Mouse (Mus musculus) embryonic fibroblast, embryonic 13.5 days (primary cell): ENCODE data around the gene Otud7b. TPM values are rescaled to one million over a fixed set of nuclear protein-coding genes. Genes with fewer than 3 reads are reported as not detected.

Experiments used
- H3K27ac ChIP-seq: 2 replicates; pipeline ENCODE4 v1.5.1; 2012; ENCODE audit warnings: low read length, control low read depth, inconsistent platforms; ENCODE audit not compliant: insufficient read depth
- H3K4me1 ChIP-seq: 2 replicates; pipeline ENCODE4 v1.6.1; 2011; ENCODE audit warnings: low read length; ENCODE audit not compliant: control insufficient read depth, insufficient read depth
- H3K4me3 ChIP-seq: 2 replicates; pipeline ENCODE4 v1.5.1; 2011; ENCODE audit warnings: mild to moderate bottlenecking, control low read depth, low read length; ENCODE audit not compliant: insufficient read depth
- CTCF ChIP-seq: IDR thresholded peaks from 2 replicates; pipeline ENCODE4 v1.5.1; 2011; ENCODE audit warnings: mild to moderate bottlenecking, control low read depth, low read length, moderate library complexity, borderline replicate concordance; ENCODE audit not compliant: insufficient read depth
- POLR2A ChIP-seq: IDR thresholded peaks from 2 replicates; pipeline ENCODE4 v1.6.1; 2011; ENCODE audit warnings: low read depth, mild to moderate bottlenecking, control low read depth, low read length, moderate library complexity
- polyA plus RNA-seq: library from polyadenylated mRNA; stranded (reverse); fragments of >200 nt; gene quantifications from 2 replicates; pipeline ENCODE4 v1.2.4, GENCODE M21; 2011; ENCODE audit warnings: low read depth; ENCODE audit not compliant: missing spikeins, insufficient read length

Otud7b gene
- polyA plus RNA-seq, 1 experiment, result 26.0 TPM

GRCm38 (mm10) chr3:96065754-96066375 is 38.5 kb upstream of the Otud7b start:
- Histone ChIP-seq H3K27ac (no peak overlapping the region), H3K4me1 (peaks cover 4% of the 10 kb centered on the region; the same call in 1 of the 2 replicates), H3K4me3 (no peak overlapping the region)
- TF ChIP-seq POLR2A, result no peak
- no peak for TF ChIP-seq CTCF

DNA sequence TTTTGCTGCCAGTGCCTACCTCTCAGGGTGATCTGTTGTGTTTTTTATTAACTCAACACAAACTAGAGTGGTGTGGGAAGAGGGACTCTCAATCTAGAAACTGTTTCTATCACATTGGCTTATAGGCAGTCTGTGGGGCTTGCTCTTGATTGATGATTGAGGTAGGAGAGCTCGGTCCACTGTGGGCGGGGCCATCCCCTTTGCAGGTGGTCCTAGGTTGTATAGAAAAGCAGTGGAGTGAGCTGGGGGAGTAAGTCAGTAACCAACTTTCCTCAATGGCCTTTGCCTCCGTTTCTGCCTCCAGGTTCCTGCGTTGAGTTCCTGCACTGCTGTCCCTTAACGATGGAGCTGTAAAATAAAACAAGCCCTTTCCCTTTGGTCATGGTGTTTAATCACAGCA is 37.6 kb upstream of the Otud7b start:
- H3K27ac ChIP-seq, result no peak overlapping the region
- H3K4me1 ChIP-seq, result peaks cover 4% of the 10 kb centered on the region; the same call in 1 of the 2 replicates
- no peak overlapping the region for H3K4me3 ChIP-seq
- TF ChIP-seq CTCF (no peak), POLR2A (no peak)

DNA sequence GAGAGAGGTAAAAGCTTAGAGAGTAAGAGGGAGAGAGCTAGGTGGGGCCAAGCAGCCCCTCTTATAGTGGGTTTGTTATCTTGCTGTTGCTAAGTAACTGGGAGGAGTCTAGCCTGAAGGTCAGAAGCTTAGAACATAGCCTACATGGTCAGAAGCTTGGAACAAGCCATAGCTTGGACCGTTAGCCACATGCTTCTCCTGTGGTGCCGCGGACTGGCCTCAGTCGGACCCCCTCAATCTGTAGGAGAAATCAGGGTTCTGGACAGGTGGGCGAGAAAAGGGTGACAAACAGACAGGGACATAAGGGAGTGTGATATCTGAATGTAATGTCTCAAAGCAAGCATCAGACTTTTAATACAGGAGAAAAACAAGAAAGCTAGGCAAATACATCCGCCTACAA is 35.3 kb upstream of the Otud7b start:
- Histone ChIP-seq H3K4me3 (no peak overlapping the region), H3K27ac (no peak overlapping the region), H3K4me1 (peaks cover 4% of the 10 kb centered on the region; the same call in 1 of the 2 replicates)
- TF ChIP-seq POLR2A, result no peak
- no peak for TF ChIP-seq CTCF

DNA sequence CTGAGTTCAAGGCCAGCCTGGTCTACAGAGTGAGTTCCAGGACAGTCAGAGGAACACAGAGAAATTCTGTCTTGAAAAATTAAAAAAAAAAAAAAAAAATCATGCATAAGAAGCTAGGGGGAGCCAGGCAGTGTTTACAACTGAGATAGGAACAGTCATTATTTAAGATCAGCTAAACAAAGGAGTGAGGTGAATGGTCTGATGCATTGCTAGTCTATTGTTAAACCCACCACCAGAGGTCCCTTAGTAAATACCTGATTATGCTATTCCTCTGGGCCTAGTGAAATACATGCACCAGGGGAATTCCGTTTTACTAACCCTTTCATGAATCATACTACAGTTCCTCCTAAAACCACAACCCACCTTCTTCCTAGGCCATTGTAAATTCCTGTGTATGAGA is 34.8 kb upstream of the Otud7b start:
- no peak overlapping the region for H3K4me3 ChIP-seq
- TF ChIP-seq CTCF (no peak), POLR2A (no peak)
- no peak overlapping the region for H3K27ac ChIP-seq
- H3K4me1 ChIP-seq, result peaks cover 4% of the 10 kb centered on the region; the same call in 1 of the 2 replicates

DNA sequence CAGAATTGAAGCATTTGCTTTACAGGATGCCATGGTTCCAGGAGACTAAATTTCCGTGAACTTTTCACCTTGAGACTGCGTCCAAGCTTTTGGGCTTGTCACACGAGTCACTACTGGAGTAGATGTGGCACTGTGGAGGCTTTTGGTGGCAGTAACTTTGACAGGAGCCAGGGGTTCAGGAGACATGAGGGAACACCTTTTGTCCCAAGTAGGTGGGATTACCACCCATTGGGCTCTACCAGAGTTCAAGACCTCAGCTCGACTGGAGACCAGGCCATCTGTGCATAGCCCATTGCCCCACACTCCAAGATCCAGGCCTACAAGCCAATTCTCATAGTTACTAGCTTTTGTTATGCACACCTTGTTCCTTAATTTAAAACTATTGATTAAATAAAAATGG is 34.1 kb upstream of the Otud7b start:
- TF ChIP-seq POLR2A, result no peak
- TF ChIP-seq CTCF, result no peak
- H3K27ac ChIP-seq, result no peak overlapping the region
- H3K4me3 ChIP-seq, result no peak overlapping the region
- peaks cover 4% of the 10 kb centered on the region; the same call in 1 of the 2 replicates for H3K4me1 ChIP-seq

- no peak overlapping the region for H3K4me3 ChIP-seq
- TF ChIP-seq POLR2A, result no peak
- TF ChIP-seq CTCF, result no peak
- H3K4me1 ChIP-seq, result peaks cover 4% of the 10 kb centered on the region; the same call in 1 of the 2 replicates
- H3K27ac ChIP-seq, result no peak overlapping the region
Observed at GRCm38 (mm10) chr3:96072921-96073486, 31.3 kb upstream of the Otud7b start.

GRCm38 (mm10) chr3:96078066-96078465 is 26.3 kb upstream of the Otud7b start:
- TF ChIP-seq POLR2A (no peak), CTCF (no peak)
- Histone ChIP-seq H3K27ac (no peak overlapping the region), H3K4me3 (no peak overlapping the region), H3K4me1 (peaks cover 5% of the 10 kb centered on the region)

- TF ChIP-seq POLR2A (no peak), CTCF (no peak)
- no peak overlapping the region for H3K4me3 ChIP-seq
- H3K27ac ChIP-seq, result no peak overlapping the region
- peaks cover 5% of the 10 kb centered on the region for H3K4me1 ChIP-seq
Observed at GRCm38 (mm10) chr3:96078711-96079110, 25.6 kb upstream of the Otud7b start.

DNA sequence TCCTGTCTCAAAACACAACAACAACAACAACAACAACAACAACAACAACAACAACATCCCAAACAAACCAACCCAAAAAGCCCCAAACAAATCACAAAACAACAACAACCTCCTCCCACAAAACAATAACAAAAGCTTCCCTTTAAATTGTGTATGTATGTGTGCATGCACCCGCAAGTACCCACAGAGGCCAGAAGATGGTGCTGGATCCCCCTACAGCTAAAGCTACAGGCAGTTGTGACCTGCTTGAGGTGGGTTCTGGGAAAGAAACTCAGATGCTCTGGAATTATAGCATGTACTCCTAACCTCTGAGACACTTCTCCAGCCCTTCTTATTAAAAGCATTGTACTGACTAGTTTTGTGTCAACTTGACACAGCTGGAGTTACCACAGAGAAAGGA is 23.3 kb upstream of the Otud7b start:
- no peak overlapping the region for H3K27ac ChIP-seq
- H3K4me3 ChIP-seq, result no peak overlapping the region
- H3K4me1 ChIP-seq, result peaks cover 5% of the 10 kb centered on the region
- peak; percentile 49; the same call in 1 of the 2 replicates for TF ChIP-seq CTCF
- no peak for TF ChIP-seq POLR2A

DNA sequence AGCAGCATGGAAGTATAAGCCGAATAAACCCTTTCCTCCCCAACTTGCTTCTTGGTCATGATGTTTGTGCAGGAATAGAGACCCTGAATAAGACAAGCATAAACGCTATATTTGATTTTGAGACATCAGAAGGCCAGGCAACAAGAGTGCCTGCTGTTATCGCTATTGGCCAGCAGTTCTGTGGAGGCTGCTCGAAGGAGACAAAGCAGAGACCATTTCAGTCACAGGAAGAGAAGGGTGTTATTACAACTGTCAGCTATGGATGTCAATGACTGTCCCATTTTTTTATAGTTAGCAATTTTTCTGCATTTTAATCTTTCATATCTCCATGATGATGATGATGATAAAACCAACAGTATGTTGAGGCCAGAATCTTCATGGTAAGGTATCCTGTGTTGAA is 22.7 kb upstream of the Otud7b start:
- TF ChIP-seq POLR2A, result no peak
- no peak for TF ChIP-seq CTCF
- Histone ChIP-seq H3K27ac (no peak overlapping the region), H3K4me3 (no peak overlapping the region), H3K4me1 (peaks cover 6% of the 10 kb centered on the region)

DNA sequence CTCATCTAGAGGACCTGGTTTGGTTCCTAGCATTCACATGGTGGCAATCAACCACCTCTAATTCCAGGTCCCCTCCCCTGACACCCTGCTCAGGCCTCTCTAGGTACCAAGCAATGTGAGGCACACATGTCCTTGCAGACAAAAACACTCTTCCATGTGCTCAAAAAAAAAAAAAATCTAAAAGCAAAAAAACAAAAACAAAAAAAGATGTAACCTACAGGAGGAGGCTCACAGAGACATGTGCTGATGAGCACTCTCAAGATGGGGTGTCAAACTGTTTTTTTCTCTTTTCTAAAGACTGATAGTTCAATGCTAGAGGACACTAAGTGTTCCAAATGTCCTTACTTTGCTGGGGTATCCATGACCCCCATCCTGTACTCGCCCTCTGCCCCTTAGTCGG is 22.2 kb upstream of the Otud7b start:
- H3K27ac ChIP-seq, result no peak overlapping the region
- no peak for TF ChIP-seq CTCF
- no peak overlapping the region for H3K4me3 ChIP-seq
- H3K4me1 ChIP-seq, result peaks cover 8% of the 10 kb centered on the region
